Mouse (Mus musculus): ENCODE results near the gene Trit1.

DNA sequence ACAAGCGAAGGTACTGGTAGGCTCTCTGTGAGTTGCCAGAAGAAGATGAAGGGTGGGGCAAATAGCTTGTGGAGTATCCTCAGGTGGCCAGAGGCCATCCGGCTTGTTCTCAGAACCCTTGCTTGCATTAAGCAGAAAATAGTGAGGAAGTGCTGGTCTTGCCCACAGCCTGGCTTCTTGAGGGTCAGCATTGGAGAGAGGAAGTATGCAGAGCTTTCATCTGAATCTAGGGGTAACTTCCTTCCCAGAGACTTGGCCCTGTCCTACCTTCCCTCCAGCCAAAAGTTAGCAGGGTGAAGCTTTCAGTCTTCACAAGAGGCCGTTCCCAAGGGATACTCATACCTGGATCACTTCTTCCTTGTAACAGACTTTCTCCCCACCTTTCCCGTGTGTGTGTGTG is 44.8 kb upstream of the Trit1 start:
- TF ChIP-seq CTCF (IDR thresholded peaks at IDR 0.05; ENCODE audit: extremely low read depth, insufficient read depth, insufficient read length, insufficient replicate concordance): no peak
- no peak for TF ChIP-seq POLR2A (IDR thresholded peaks at IDR 0.05; ENCODE audit: low read depth, low read length)
